Mouse (Mus musculus): ENCODE measurements around the gene Gmfg.
A peak's percentile ranks its signal among the peaks of the same experiment; 100 is the strongest.

The Gmfg gene

DNA sequence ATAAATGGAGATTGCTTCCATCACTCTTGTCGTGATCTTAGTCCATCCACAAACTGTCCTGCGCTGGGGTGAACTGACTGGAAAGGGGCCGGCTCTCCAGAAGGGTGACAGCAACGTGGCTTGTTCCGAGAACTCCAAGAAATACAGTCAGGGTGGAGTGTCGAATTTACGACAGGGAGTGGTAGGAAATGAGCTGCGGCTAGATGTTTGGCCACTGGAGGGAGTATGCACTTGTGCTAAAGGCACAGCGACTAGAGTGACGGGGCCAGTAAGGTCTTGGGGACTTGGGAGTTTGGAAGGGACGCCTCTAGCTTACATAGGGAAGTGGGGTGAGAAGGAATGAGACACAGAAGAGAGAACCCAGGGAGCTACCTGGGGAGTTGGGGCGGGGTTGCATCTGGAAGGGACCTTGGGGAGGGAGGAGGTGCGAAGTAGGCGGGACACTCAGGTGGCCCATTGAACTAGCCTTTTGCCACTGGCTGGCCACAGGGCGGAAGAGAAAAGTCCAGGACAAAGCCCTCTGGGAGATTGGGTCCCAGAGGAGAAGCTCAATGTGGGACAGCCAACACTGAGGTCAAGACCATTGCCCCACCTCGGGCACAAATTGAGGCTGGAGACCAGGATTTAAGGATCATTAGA, at the start of gene Gmfg:
Gene Gmfg, plus strand, starts transcription at position 516 of the 639 bp plus-strand sequence.
- peak; percentile 95 for DNase-seq (ENCODE audit: low read depth, low spot score)

GRCm38 (mm10) chr7:28390331-28390730, 46.9 kb upstream of the Gmfg start:
- no peak for DNase-seq (ENCODE audit: low read depth, low spot score)

- DNase-seq (ENCODE audit: low read depth, low spot score) = peak; percentile 100
Observed at GRCm38 (mm10) chr7:28392429-28393271, 44.6 kb upstream of the Gmfg start, which contains the start of the genes Med29 and Paf1. Gene Med29 (minus strand): TSS chr7:28392708. Gene Paf1 (plus strand): TSS chr7:28392951.

- DNase-seq (ENCODE audit: low read depth, low spot score) = no peak
Observed at GRCm38 (mm10) chr7:28393272-28393951, 43.8 kb upstream of the Gmfg start.

GRCm38 (mm10) chr7:28395425-28395824, 41.8 kb upstream of the Gmfg start:
- no peak for DNase-seq (ENCODE audit: low read depth, low spot score)

DNA sequence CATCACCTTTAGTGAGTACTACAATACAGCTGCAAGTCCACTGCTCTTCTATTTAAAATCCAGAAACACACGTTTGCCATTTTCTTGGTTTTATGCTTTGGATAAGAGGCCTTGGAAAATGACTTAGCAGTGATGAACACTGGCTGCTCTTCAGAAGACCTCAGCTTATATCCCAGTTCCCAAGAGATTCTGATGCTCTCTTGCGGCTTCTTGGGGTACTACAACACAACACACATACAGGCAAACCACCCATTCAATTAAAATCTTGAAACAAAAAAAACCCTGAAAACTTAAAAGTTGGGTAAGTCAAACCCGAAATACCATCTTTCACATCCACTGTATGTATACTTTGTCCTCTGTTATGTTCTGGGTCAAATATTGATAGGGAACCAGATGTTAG, 39.2 kb upstream of the Gmfg start:
- peak; percentile 69 for DNase-seq (ENCODE audit: low read depth, low spot score)

- DNase-seq (ENCODE audit: low read depth, low spot score) = no peak
Observed at GRCm38 (mm10) chr7:28398696-28399340, 38.4 kb upstream of the Gmfg start.

- no peak for DNase-seq (ENCODE audit: low read depth, low spot score)
Observed at GRCm38 (mm10) chr7:28401030-28401429, 36.2 kb upstream of the Gmfg start.

GRCm38 (mm10) chr7:28401942-28402341, 35.3 kb upstream of the Gmfg start:
- DNase-seq (ENCODE audit: low read depth, low spot score) = no peak

DNA sequence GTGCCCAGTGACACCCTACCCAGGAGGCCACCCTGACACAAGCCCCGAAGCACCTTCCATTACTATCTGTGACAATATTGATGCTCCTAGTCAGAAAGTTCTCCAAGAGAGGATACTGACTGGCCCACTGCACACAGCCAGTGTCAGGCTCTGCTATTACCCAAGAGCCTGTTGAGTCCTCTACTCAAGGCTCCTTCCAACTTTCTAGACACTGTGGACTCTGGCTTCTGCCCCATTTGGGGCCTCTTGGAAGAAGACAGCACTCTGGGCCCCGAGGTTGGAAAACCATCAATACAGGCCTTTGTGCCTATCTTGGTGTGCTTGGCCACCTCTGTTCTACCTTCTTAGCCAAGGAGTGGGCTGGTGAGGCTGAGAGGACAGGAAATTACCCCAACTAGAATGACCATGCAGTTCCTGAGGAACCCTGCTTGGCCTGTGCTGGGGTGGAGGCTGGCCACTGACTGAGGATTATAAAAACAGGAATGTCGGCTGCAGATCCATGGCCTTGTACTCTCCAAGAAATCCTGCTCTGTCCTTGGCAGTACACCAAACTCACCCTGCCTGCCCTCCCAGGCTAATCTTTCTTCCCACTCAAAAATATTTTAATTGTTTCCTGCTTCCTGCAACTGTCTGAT, 26.3 kb upstream of the Gmfg start:
- no peak for DNase-seq (ENCODE audit: low read depth, low spot score)

GRCm38 (mm10) chr7:28412826-28413225, 24.4 kb upstream of the Gmfg start:
- peak; percentile 49 for DNase-seq (ENCODE audit: low read depth, low spot score)

GRCm38 (mm10) chr7:28417368-28417767, 19.9 kb upstream of the Gmfg start:
- DNase-seq (ENCODE audit: low read depth, low spot score) = peak; percentile 75

DNA sequence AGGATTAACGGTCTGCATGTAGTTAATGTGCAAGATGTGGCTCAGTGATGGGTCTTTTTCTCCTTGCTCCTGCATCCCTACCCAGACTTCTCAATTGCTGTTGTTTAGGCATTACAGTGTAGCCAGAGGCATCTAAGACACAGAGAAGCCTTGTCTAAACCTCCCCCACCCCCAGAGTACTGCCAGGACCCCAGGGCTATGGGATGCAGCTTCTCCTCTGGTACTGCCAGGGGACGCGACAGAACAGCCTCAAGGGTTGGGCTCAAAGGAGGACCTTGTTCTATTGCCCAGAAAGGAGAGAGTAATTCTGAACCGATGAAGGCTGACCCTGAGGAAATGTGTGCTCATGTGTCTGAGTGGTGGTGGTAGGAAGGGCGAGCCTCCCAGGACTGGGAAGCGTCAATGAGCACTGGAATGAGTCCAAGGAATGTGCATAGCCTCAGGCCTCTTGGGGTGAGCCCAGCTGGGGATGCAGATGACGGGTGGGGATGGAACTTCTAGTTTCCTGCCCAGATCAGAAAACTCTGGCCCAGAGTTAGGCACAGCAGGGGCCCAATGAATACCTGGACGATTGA, 19.1 kb upstream of the Gmfg start:
- peak; percentile 89 for DNase-seq (ENCODE audit: low read depth, low spot score)

GRCm38 (mm10) chr7:28419416-28419815, 17.8 kb upstream of the Gmfg start:
- no peak for DNase-seq (ENCODE audit: low read depth, low spot score)

DNA sequence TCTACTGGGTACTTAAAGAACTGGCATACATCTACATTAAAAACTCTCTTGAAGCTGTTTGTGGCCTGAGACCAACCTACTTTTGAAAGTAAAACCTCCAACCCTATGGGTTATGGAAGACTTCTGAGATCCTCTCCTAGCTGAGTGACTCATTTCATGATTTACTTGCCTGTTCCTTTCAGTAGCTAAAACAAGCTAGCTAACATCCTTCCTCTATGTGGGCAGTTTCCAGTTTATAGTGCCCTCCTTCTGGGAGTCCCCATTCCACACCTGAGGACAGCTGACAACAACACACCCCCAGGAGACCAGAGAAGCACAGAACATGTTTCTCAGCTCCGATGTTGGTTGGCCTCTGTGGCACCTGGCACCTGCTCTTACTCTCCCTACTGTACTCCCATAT, 14.2 kb upstream of the Gmfg start:
- no peak for DNase-seq (ENCODE audit: low read depth, low spot score)

- no peak for DNase-seq (ENCODE audit: low read depth, low spot score)
Observed at GRCm38 (mm10) chr7:28427738-28428137, 9.5 kb upstream of the Gmfg start.

- no peak for DNase-seq (ENCODE audit: low read depth, low spot score)
Observed at GRCm38 (mm10) chr7:28430512-28430911, 6.7 kb upstream of the Gmfg start.

DNA sequence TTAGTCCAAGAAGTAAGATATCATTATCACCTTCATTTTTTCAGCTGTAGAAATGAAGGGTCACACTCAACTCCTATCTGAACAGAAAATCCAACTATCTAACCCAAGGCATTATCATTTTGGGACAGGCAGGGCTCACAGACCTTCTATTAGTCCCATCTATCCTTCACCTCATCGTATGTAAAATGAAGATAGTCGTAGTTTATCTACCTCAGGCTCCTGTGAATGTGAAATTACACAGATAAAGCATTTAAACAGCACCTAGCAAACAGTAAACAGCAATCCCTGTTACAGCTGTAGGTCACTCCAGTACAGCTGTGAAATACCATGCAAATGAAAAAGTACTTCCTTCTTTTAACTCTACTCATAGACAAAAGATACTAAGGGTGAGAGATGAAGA, 5.0 kb upstream of the Gmfg start:
- DNase-seq (ENCODE audit: low read depth, low spot score) = no peak

DNA sequence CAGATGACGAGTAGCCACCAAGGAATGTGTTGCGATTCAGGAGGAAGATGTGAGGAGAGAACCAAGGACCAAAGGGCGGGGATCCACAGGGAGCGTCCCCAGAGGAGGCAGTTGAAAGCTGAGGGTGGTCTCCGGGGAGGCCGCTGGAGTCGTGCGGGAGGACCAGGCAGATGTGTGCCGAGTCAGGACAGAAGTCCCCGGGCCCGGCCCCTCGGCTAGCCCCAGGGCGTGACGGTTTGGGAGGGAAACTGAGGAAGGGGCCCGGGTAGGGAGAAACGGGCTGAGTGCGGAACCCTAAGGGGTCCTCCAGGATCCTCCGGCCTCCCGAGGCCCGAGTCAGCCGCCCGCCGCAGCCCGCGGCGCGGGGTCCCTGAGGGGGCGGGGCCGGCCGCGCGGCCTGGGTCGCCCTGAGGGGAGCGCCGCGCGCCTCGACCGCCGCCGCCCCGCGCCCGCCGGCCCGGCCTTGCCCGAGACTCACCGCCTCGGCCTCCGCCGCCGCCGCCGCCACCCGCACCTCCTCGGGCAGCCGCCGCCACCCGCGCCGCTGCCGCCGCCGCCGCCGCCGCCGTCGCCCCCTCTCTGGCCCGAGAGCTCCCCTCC, 1.5 kb upstream of the Gmfg start:
- no peak for DNase-seq (ENCODE audit: low read depth, low spot score)

DNA sequence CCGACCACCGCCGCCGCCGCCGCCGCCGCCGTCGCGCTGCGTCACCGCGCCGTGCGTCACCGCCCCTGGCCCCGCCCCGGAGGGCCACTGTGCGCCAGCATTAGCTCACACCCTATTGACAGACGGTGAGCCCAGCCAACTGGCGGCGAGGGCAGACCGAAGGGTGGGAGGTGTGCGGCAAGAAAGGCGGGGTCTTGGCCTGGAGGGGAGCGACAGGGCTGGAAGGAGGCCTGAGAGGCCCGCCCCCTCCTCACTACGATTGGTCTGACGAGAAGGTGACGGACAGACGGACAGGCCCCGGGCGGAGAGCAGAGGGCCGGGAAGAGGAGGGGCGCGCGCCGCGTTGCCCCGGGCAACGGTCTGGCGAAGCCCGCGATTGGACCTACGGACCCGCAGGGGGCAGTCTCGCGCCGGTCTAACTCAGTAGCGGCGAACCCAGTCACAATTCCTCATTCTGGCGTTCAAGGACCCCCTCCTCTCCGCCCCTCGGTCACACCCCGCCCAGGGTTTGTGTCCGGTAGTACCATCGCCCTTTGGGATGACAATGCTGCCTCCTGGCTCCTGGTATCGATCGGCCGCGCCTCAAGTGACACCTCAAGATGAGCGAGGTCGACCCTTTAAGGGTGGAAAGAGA, 859 bp upstream of the Gmfg start:
- peak; percentile 100 for DNase-seq (ENCODE audit: low read depth, low spot score)
